Mouse (Mus musculus): ENCODE measurements around the gene Mgat5b. TPM values are rescaled to one million over a fixed set of nuclear protein-coding genes. Genes with fewer than 3 reads are reported as not detected.

The Mgat5b gene
- polyA plus RNA-seq, 1 experiment from 2014 or later = not detected

- Histone ChIP-seq H3K9me3 (replicated peaks; ENCODE audit: control insufficient read depth, low read length) (no peaks in the 10 kb centered on the region), H3K9ac (ENCODE audit: low read depth, low read length) (no peak overlapping the region), H3K36me3 (ENCODE audit: control insufficient read depth, insufficient read depth) (no peaks in the 10 kb centered on the region), H3K27me3 (ENCODE audit: control insufficient read depth, insufficient read depth, low read depth, low read length) (no peaks in the 10 kb centered on the region), H3K4me1 (ENCODE audit: control insufficient read depth, low read depth, low read length) (peaks cover 33% of the 10 kb centered on the region), H3K27ac (ENCODE audit: low read length) (0 out of 2 replicates have a peak overlapping the region, but pooled peaks have one; percentile 32), H3K4me2 (ENCODE audit: low read depth, low read length) (peak overlapping the region; percentile 29), H3K4me3 (ENCODE audit: low read depth, low read length) (no peak overlapping the region)
- peak; percentile 65 for ATAC-seq (ENCODE audit: low read depth)
- 30% methylated on average over 19 of the region's 19 CpGs for WGBS (ENCODE audit: insufficient replicate concordance)
Measured at GRCm38 (mm10) chr11:117028861-117029568, 110.4 kb downstream of the Mgat5b start.

- peaks cover 33% of the 10 kb centered on the region for H3K4me1 ChIP-seq (ENCODE audit: control insufficient read depth, low read depth, low read length)
- H3K4me2 ChIP-seq (ENCODE audit: low read depth, low read length) = no peak overlapping the region
- H3K9ac ChIP-seq (ENCODE audit: low read depth, low read length) = no peak overlapping the region
- WGBS (ENCODE audit: insufficient replicate concordance) = 46% methylated on average over 3 of the region's 3 CpGs
- no peaks in the 10 kb centered on the region for H3K36me3 ChIP-seq (ENCODE audit: control insufficient read depth, insufficient read depth)
- no peak for ATAC-seq (ENCODE audit: low read depth)
- H3K27me3 ChIP-seq (ENCODE audit: control insufficient read depth, insufficient read depth, low read depth, low read length) = no peaks in the 10 kb centered on the region
- no peaks in the 10 kb centered on the region for H3K9me3 ChIP-seq (replicated peaks; ENCODE audit: control insufficient read depth, low read length)
- H3K4me3 ChIP-seq (ENCODE audit: low read depth, low read length) = no peak overlapping the region
- no peak overlapping the region for H3K27ac ChIP-seq (ENCODE audit: low read length)
Measured at GRCm38 (mm10) chr11:117029569-117029955, 110.9 kb downstream of the Mgat5b start.

GRCm38 (mm10) chr11:117030018-117030417 lies 111.4 kb downstream of the Mgat5b start:
- Histone ChIP-seq H3K4me3 (ENCODE audit: low read depth, low read length) (no peak overlapping the region), H3K4me2 (ENCODE audit: low read depth, low read length) (no peak overlapping the region), H3K9ac (ENCODE audit: low read depth, low read length) (no peak overlapping the region), H3K4me1 (ENCODE audit: control insufficient read depth, low read depth, low read length) (peaks cover 33% of the 10 kb centered on the region), H3K9me3 (replicated peaks; ENCODE audit: control insufficient read depth, low read length) (no peaks in the 10 kb centered on the region), H3K27me3 (ENCODE audit: control insufficient read depth, insufficient read depth, low read depth, low read length) (no peaks in the 10 kb centered on the region), H3K36me3 (ENCODE audit: control insufficient read depth, insufficient read depth) (no peaks in the 10 kb centered on the region), H3K27ac (ENCODE audit: low read length) (no peak overlapping the region)
- ATAC-seq (ENCODE audit: low read depth) = no peak
- 25% methylated on average over 3 of the region's 3 CpGs for WGBS (ENCODE audit: insufficient replicate concordance)

GRCm38 (mm10) chr11:117030471-117031101 lies 111.9 kb downstream of the Mgat5b start:
- H3K27me3 ChIP-seq (ENCODE audit: control insufficient read depth, insufficient read depth, low read depth, low read length) = no peaks in the 10 kb centered on the region
- 46% methylated on average over 8 of the region's 8 CpGs for WGBS (ENCODE audit: insufficient replicate concordance)
- no peak overlapping the region for H3K9ac ChIP-seq (ENCODE audit: low read depth, low read length)
- no peaks in the 10 kb centered on the region for H3K36me3 ChIP-seq (ENCODE audit: control insufficient read depth, insufficient read depth)
- no peak overlapping the region for H3K27ac ChIP-seq (ENCODE audit: low read length)
- H3K9me3 ChIP-seq (replicated peaks; ENCODE audit: control insufficient read depth, low read length) = no peaks in the 10 kb centered on the region
- H3K4me3 ChIP-seq (ENCODE audit: low read depth, low read length) = no peak overlapping the region
- H3K4me1 ChIP-seq (ENCODE audit: control insufficient read depth, low read depth, low read length) = peaks cover 33% of the 10 kb centered on the region
- H3K4me2 ChIP-seq (ENCODE audit: low read depth, low read length) = no peak overlapping the region
- no peak for ATAC-seq (ENCODE audit: low read depth)

- Histone ChIP-seq H3K9ac (ENCODE audit: low read depth, low read length) (no peak overlapping the region), H3K36me3 (ENCODE audit: control insufficient read depth, insufficient read depth) (no peaks in the 10 kb centered on the region), H3K27me3 (ENCODE audit: control insufficient read depth, insufficient read depth, low read depth, low read length) (no peaks in the 10 kb centered on the region), H3K4me3 (ENCODE audit: low read depth, low read length) (no peak overlapping the region), H3K9me3 (replicated peaks; ENCODE audit: control insufficient read depth, low read length) (no peaks in the 10 kb centered on the region), H3K27ac (ENCODE audit: low read length) (no peak overlapping the region), H3K4me1 (ENCODE audit: control insufficient read depth, low read depth, low read length) (peaks cover 33% of the 10 kb centered on the region), H3K4me2 (ENCODE audit: low read depth, low read length) (no peak overlapping the region)
- peak; percentile 38 for ATAC-seq (ENCODE audit: low read depth)
- 17% methylated on average over 4 of the region's 4 CpGs for WGBS (ENCODE audit: insufficient replicate concordance)
Measured at GRCm38 (mm10) chr11:117031249-117031648, 112.6 kb downstream of the Mgat5b start.

- Histone ChIP-seq H3K4me1 (ENCODE audit: control insufficient read depth, low read depth, low read length) (peaks cover 11% of the 10 kb centered on the region; the same call in 1 of the 2 replicates), H3K4me2 (ENCODE audit: low read depth, low read length) (no peak overlapping the region), H3K27ac (ENCODE audit: low read length) (no peak overlapping the region), H3K4me3 (ENCODE audit: low read depth, low read length) (no peak overlapping the region), H3K9me3 (replicated peaks; ENCODE audit: control insufficient read depth, low read length) (no peaks in the 10 kb centered on the region), H3K9ac (ENCODE audit: low read depth, low read length) (no peak overlapping the region), H3K27me3 (ENCODE audit: control insufficient read depth, insufficient read depth, low read depth, low read length) (peaks cover 2% of the 10 kb centered on the region; the same call in 1 of the 2 replicates), H3K36me3 (ENCODE audit: control insufficient read depth, insufficient read depth) (no peaks in the 10 kb centered on the region)
- no peak for ATAC-seq (ENCODE audit: low read depth)
- WGBS (ENCODE audit: insufficient replicate concordance) = 42% methylated on average over 11 of the region's 11 CpGs
Measured at GRCm38 (mm10) chr11:117035661-117036336, 117.1 kb downstream of the Mgat5b start.

Other genes starting within 250 kb of the Mgat5b start
- gene St6galnac1, start 143.4 kb upstream of the Mgat5b start, polyA plus RNA-seq (2015; fragmentation: Nextera tagmentation; extraction: Ambion mirVana) = not detected in 2 replicates
- gene Mxra7, start 90.8 kb upstream of the Mgat5b start, polyA plus RNA-seq (2015; fragmentation: Nextera tagmentation; extraction: Ambion mirVana) = 0.79 and 1.4 TPM in 2 replicates
- gene Mettl23, start 75.6 kb upstream of the Mgat5b start, polyA plus RNA-seq (2015; fragmentation: Nextera tagmentation; extraction: Ambion mirVana) = 31.6 and 33.0 TPM in 2 replicates
- gene Jmjd6, start 75.4 kb upstream of the Mgat5b start, polyA plus RNA-seq (2015; fragmentation: Nextera tagmentation; extraction: Ambion mirVana) = 23.4 and 25.4 TPM in 2 replicates
- 9.4 and 10.1 TPM in 2 replicates for gene Mfsd11, start 66.4 kb upstream of the Mgat5b start, polyA plus RNA-seq (2015; fragmentation: Nextera tagmentation; extraction: Ambion mirVana)
- gene Srsf2, start 65.8 kb upstream of the Mgat5b start, polyA plus RNA-seq (2015; fragmentation: Nextera tagmentation; extraction: Ambion mirVana) = 345 and 360 TPM in 2 replicates
- gene Sec14l1, start 196.3 kb downstream of the Mgat5b start, polyA plus RNA-seq (2015; fragmentation: Nextera tagmentation; extraction: Ambion mirVana) = 18.4 and 19.3 TPM in 2 replicates

Data from liver, embryonic 16.5 days (tissue).